Mouse (Mus musculus) ES-Bruce4 (cell line): ENCODE measurements at regions not wholly inside any gene's neighbourhood (a gene's known extent, or its start where the extent isn't known, plus 50 kb on each side); places are given as distances from the start of the nearest gene placed in this dataset.

ENCODE experiments used
- CTCF ChIP-seq: IDR thresholded peaks from one replicate; pipeline ENCODE4 v1.8.1; 2011; ENCODE audit warnings: low read depth, low read length
- EP300 ChIP-seq: IDR thresholded peaks from 2 replicates; pipeline ENCODE4 v1.6.1; 2011; ENCODE audit warnings: low read depth, low read length; ENCODE audit not compliant: insufficient read depth
- POLR2A ChIP-seq: IDR thresholded peaks from one replicate; pipeline ENCODE4 v1.8.1; 2011; ENCODE audit warnings: low read length; ENCODE audit not compliant: insufficient read depth

- TF ChIP-seq CTCF: no peak
- no peak for TF ChIP-seq POLR2A
- TF ChIP-seq EP300: no peak
These were observed 293.2 kb upstream of the Zfp462 start for GRCm38 (mm10) chr4:54651646-54652110.
